Mouse (Mus musculus): ENCODE measurements around the gene Ppp1r9a. TPM values are rescaled to one million over a fixed set of nuclear protein-coding genes. Genes with fewer than 3 reads are reported as not detected.

Ppp1r9a gene
- total and polyA plus RNA-seq, 3 experiments: 1.0 TPM; not detected in 2

GRCm38 (mm10) chr6:4948056-4948455, 45.3 kb downstream of the Ppp1r9a start:
- H3K9ac ChIP-seq (ENCODE audit: insufficient read depth, low read depth): no peak overlapping the region
- no peak overlapping the region for H3K27ac ChIP-seq (ENCODE audit: insufficient read depth, low read depth)
- H3K4me2 ChIP-seq (ENCODE audit: insufficient read depth, low read depth, poor library complexity, severe bottlenecking): no peak overlapping the region
- no peaks in the 10 kb centered on the region for H3K36me3 ChIP-seq (replicated peaks in 1 of 2; ENCODE audit: control insufficient read depth in 1 of 2, insufficient read depth in 1 of 2, low read length in 1 of 2)
- H3K9me3 ChIP-seq (replicated peaks; ENCODE audit: low read length): no peaks in the 10 kb centered on the region
- no peaks in the 10 kb centered on the region for H3K79me2 ChIP-seq (replicated peaks; ENCODE audit: control insufficient read depth, extremely low read depth, insufficient read depth, poor library complexity, severe bottlenecking)
- DNase-seq (ENCODE audit: extremely low read depth): no peak
- 0 out of 4 replicates have a peak, but pooled peaks cover 0 to 2% of the 10 kb centered on the region in 2 experiments for H3K4me1 ChIP-seq (ENCODE audit: control insufficient read depth in 1 of 2, insufficient read depth in 2 of 2)
- TF ChIP-seq SMC3 (IDR thresholded peaks at IDR 0.05; ENCODE audit: low read depth, low read length) (no peak), JUN (IDR thresholded peaks at IDR 0.05; ENCODE audit: insufficient read depth, low read depth, low read length) (no peak), NRF1 (IDR thresholded peaks at IDR 0.05; ENCODE audit: low read depth, low read length) (no peak), POLR2A (IDR thresholded peaks at IDR 0.05; ENCODE audit: low read depth, low read length) (no peak), NELFE (IDR thresholded peaks at IDR 0.05; ENCODE audit: low read depth, low read length) (no peak), RCOR1 (conservative IDR thresholded peaks at IDR 0.05; ENCODE audit: low read depth, low read length) (no peak), PAX5 (IDR thresholded peaks at IDR 0.05; ENCODE audit: low read length) (no peak), UBTF (IDR thresholded peaks at IDR 0.05; ENCODE audit: low read depth, low read length) (no peak), ZMIZ1 (IDR thresholded peaks at IDR 0.05; ENCODE audit: low read depth, low read length) (no peak), MAX (IDR thresholded peaks at IDR 0.05; ENCODE audit: low read length) (no peak), USF1 (IDR thresholded peaks at IDR 0.05; ENCODE audit: low read depth, low read length) (no peak), ZC3H11A (IDR thresholded peaks at IDR 0.05; ENCODE audit: low read depth, low read length) (no peak), GABPA (IDR thresholded peaks at IDR 0.05; ENCODE audit: insufficient replicate concordance, low read depth, low read length) (no peak), MYC (IDR thresholded peaks at IDR 0.05; ENCODE audit: low read depth, low read length) (no peak), KAT2A (IDR thresholded peaks at IDR 0.05; ENCODE audit: insufficient replicate concordance, low read length) (no peak)
- in situ Hi-C loops (cut with MboI; ENCODE audit: low pct_ligation_motif_present, low pct_unique_long_range_greater_than_20kb, low sequenced_read_pairs): no loop called here
- dilution Hi-C loops (cut with MboI; ENCODE audit: extremely low pct_ligation_motif_present, extremely low pct_unique_long_range_greater_than_20kb, low sequenced_read_pairs): no loop called here
- H3K27me3 ChIP-seq (replicated peaks): no peaks in the 10 kb centered on the region
- H3K4me3 ChIP-seq (replicated peaks in 1 of 3; ENCODE audit: low read depth in 2 of 3, low read length in 2 of 3, poor library complexity in 1 of 3): no peak overlapping the region

GRCm38 (mm10) chr6:4949701-4950100, 47.0 kb downstream of the Ppp1r9a start:
- no peak for DNase-seq (ENCODE audit: extremely low read depth)
- 0 out of 4 replicates have a peak, but pooled peaks cover 0 to 3% of the 10 kb centered on the region in 2 experiments for H3K4me1 ChIP-seq (ENCODE audit: control insufficient read depth in 1 of 2, insufficient read depth in 2 of 2)
- TF ChIP-seq ZKSCAN1 (IDR thresholded peaks at IDR 0.05; ENCODE audit: borderline replicate concordance, low read depth, low read length): no peak
- no peak for TF ChIP-seq EP300 (IDR thresholded peaks at IDR 0.05; ENCODE audit: low read length)
- no peak for TF ChIP-seq KAT2A (IDR thresholded peaks at IDR 0.05; ENCODE audit: insufficient replicate concordance, low read length)
- no peak for TF ChIP-seq TCF12 (IDR thresholded peaks at IDR 0.05; ENCODE audit: low read depth, low read length)
- TF ChIP-seq UBTF (IDR thresholded peaks at IDR 0.05; ENCODE audit: low read depth, low read length): no peak
- no peak for TF ChIP-seq IRF4 (IDR thresholded peaks at IDR 0.05; ENCODE audit: low read depth, low read length)
- TF ChIP-seq NELFE (IDR thresholded peaks at IDR 0.05; ENCODE audit: low read depth, low read length): no peak
- dilution Hi-C loops (cut with MboI; ENCODE audit: extremely low pct_ligation_motif_present, extremely low pct_unique_long_range_greater_than_20kb, low sequenced_read_pairs): no loop called here
- no peak overlapping the region for H3K9ac ChIP-seq (ENCODE audit: insufficient read depth, low read depth)
- H3K4me3 ChIP-seq (replicated peaks in 1 of 3; ENCODE audit: low read depth in 2 of 3, low read length in 2 of 3, poor library complexity in 1 of 3): no peak overlapping the region
- no peak overlapping the region for H3K4me2 ChIP-seq (ENCODE audit: insufficient read depth, low read depth, poor library complexity, severe bottlenecking)
- no peak overlapping the region for H3K27ac ChIP-seq (ENCODE audit: insufficient read depth, low read depth)
- H3K79me2 ChIP-seq (replicated peaks; ENCODE audit: control insufficient read depth, extremely low read depth, insufficient read depth, poor library complexity, severe bottlenecking): no peaks in the 10 kb centered on the region
- no peaks in the 10 kb centered on the region for H3K27me3 ChIP-seq (replicated peaks)
- no peaks in the 10 kb centered on the region for H3K36me3 ChIP-seq (replicated peaks in 1 of 2; ENCODE audit: control insufficient read depth in 1 of 2, insufficient read depth in 1 of 2, low read length in 1 of 2)
- H3K9me3 ChIP-seq (replicated peaks; ENCODE audit: low read length): no peaks in the 10 kb centered on the region
- in situ Hi-C loops (cut with MboI; ENCODE audit: low pct_ligation_motif_present, low pct_unique_long_range_greater_than_20kb, low sequenced_read_pairs): no loop called here

All from CH12.LX (cell line).